Mouse (Mus musculus): ENCODE data around the gene Olfr1181. TPM values are rescaled to one million over a fixed set of nuclear protein-coding genes. Genes with fewer than 3 reads are reported as not detected.

Gene Olfr1181
- not detected for polyA plus RNA-seq (2012; fragmentation: generic; extraction: Trizol)

DNA sequence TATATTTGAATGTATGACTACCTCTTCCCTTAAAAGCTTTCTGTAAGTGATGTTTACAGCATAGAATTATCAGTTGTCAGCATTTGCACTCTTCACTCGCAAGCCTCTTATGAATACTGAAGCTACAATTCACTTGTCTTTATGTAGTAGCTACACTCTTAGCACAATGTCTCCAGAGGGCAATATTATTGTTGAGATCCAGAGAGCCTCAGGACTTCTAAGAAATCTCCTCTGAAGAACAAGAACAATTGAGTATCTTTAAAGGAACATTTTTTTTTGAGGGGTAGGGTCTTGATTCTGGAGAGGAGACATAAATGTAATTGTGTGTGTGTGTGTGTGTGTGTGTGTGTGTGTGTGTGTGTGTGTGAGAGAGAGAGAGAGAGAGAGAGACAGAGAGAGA, at the start of gene Olfr1181:
Gene Olfr1181, minus strand, starts transcription at position 101 of the 400 bp plus-strand sequence.

DNA sequence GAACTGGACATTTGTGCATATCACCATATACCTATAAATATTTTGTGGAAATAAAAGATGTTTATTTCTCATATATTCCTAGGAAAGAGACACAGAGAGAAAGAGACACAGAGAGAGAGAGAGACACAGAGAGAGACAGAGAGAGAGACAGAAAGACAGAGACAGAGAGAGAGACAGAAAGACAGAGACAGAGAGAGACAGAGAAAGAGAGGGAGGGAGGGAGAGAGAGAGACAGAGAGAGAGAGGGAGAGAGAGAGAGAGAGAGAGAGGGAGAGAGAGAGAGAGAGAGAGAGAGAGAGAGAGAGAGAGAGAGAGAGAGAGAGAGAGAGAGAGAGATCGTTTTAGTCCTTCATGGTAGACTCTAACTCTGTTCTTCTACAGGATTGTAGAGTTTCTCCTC, 28.6 kb upstream of the Olfr1181 start, which contains the start of gene Olfr1183:
Gene Olfr1183, plus strand, starts transcription at position 301 of the 400 bp plus-strand sequence.

DNA sequence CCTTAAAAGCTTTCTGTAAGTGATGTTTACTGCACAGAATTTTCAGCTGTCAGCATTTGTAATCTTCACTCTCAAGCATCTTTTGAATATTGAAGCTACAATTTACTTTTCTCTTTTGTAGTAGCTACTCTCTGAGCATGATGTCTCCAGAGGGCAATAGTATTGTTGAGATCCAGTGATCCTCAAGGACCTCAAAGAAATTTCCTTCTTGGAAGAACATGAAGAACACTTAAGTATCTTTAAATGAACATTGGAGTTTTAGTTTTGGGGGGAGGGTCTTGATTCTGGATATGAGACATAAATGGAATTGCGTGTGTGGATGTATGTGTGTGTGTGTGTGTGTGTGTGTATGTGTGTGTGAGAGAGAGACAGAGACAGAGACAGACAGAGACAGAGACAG, 23.1 kb upstream of the Olfr1181 start, which contains the start of gene Gm13757:
Gene Gm13757, minus strand, starts transcription at position 101 of the 400 bp plus-strand sequence.

DNA sequence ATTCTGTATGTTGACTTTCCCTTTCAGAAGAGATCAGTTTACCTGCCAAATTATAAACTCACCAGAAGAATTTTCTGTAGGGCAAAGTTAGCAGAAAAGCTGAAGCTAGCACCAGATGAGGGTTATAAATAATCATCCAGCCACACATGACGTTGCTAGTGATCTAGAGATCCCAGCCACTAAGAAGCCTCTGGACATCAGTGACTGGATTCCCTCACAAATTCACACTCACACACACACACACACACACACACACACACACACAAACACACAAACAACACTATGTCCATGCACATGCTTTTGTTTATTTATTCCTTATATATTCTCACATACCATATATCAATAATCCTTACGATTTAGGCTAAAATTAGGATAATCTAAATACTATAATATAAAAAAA, 6.9 kb downstream of the Olfr1181 start, which contains the start of gene Olfr1180:
Gene Olfr1180, minus strand, starts transcription at position 101 of the 400 bp plus-strand sequence.

DNA sequence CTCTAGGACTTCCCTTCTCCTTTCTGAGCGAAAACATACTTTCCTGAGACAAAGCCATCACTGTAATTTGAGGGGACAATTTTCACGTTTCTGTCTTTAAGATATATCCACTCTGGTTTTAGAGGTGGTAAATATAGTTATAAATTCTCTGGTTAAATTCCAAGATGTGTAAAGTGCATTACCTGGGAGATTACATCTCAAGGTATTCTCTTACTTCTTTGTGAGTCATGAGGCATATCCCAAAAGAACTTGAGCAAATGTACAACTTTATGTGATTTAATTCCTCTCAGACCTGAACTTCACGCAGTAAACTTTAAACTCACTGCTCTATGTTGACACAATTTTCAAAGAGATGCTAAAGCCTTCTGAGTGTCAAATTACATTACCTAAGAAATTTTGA, 19.6 kb downstream of the Olfr1181 start, which contains the start of gene Olfr1179:
Gene Olfr1179, minus strand, starts transcription at position 101 of the 400 bp plus-strand sequence.

DNA sequence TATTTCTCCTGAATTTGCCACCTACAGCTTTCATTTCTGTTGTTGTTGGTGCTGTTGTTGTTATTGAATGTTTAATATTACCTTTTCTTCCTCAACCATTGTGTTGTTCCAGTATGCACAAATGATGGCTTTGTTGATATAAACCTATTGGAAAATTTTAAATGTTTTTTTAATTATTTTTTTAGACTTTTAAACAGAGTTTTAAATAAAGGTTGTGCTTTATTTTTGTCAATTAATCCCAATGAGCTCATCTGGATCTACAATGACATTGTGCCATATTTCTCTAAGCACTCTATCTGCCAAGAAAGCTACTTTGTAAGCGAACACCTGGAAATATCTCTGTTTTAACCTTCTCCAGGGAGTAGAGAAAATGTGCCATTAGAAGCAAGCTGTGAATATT, 39.2 kb downstream of the Olfr1181 start, which contains the start of gene Olfr1178:
Gene Olfr1178, plus strand, starts transcription at position 301 of the 400 bp plus-strand sequence.

Other genes with a start within 250 kb of the Olfr1181 start
- not detected for gene Olfr1168, start 244.3 kb downstream of the Olfr1181 start, polyA plus RNA-seq (2012; fragmentation: generic; extraction: Trizol)
- not detected for gene Olfr1170, start 197.8 kb downstream of the Olfr1181 start, polyA plus RNA-seq (2012; fragmentation: generic; extraction: Trizol)
- gene Olfr1173, start 146.3 kb downstream of the Olfr1181 start, polyA plus RNA-seq (2012; fragmentation: generic; extraction: Trizol), result not detected
- gene Olfr1174-ps, start 111.0 kb downstream of the Olfr1181 start, polyA plus RNA-seq (2012; fragmentation: generic; extraction: Trizol), result not detected
- not detected for gene Olfr1175-ps, start 99.0 kb downstream of the Olfr1181 start, polyA plus RNA-seq (2012; fragmentation: generic; extraction: Trizol)
- gene Olfr1176, start 89.5 kb downstream of the Olfr1181 start, polyA plus RNA-seq (2012; fragmentation: generic; extraction: Trizol), result not detected
- gene Olfr1177-ps, start 79.7 kb downstream of the Olfr1181 start, polyA plus RNA-seq (2012; fragmentation: generic; extraction: Trizol), result not detected
- gene Olfr1178, start 39.1 kb downstream of the Olfr1181 start, polyA plus RNA-seq (2012; fragmentation: generic; extraction: Trizol), result not detected
- gene Olfr1179, start 19.7 kb downstream of the Olfr1181 start, polyA plus RNA-seq (2012; fragmentation: generic; extraction: Trizol), result not detected
- not detected for gene Olfr1180, start 7.0 kb downstream of the Olfr1181 start, polyA plus RNA-seq (2012; fragmentation: generic; extraction: Trizol)
- gene Gm13757, start 23.0 kb upstream of the Olfr1181 start, polyA plus RNA-seq (2012; fragmentation: generic; extraction: Trizol), result not detected
- not detected for gene Olfr1183, start 28.7 kb upstream of the Olfr1181 start, polyA plus RNA-seq (2012; fragmentation: generic; extraction: Trizol)
- gene Olfr1184, start 57.4 kb upstream of the Olfr1181 start, polyA plus RNA-seq (2012; fragmentation: generic; extraction: Trizol), result not detected
- gene Olfr1185-ps1, start 67.1 kb upstream of the Olfr1181 start, polyA plus RNA-seq (2012; fragmentation: generic; extraction: Trizol), result not detected
- gene Olfr1186, start 92.4 kb upstream of the Olfr1181 start, polyA plus RNA-seq (2012; fragmentation: generic; extraction: Trizol), result not detected
- gene Olfr1188, start 130.8 kb upstream of the Olfr1181 start, polyA plus RNA-seq (2012; fragmentation: generic; extraction: Trizol), result not detected
- gene Olfr1189, start 160.3 kb upstream of the Olfr1181 start, polyA plus RNA-seq (2012; fragmentation: generic; extraction: Trizol), result not detected
- not detected for gene Olfr1191-ps1, start 214.4 kb upstream of the Olfr1181 start, polyA plus RNA-seq (2012; fragmentation: generic; extraction: Trizol)
- not detected for gene Olfr1192-ps1, start 222.3 kb upstream of the Olfr1181 start, polyA plus RNA-seq (2012; fragmentation: generic; extraction: Trizol)
- not detected for gene Olfr1193, start 249.5 kb upstream of the Olfr1181 start, polyA plus RNA-seq (2012; fragmentation: generic; extraction: Trizol)